Mouse (Mus musculus): ENCODE data around the gene Shld1. TPM values are rescaled to one million over a fixed set of nuclear protein-coding genes. Genes with fewer than 3 reads are reported as not detected.

Gene Shld1
- polyA plus RNA-seq, 1 experiment from 2014 or later, result 24.0 TPM

GRCm38 (mm10) chr2:132714946-132715345 lies 28.2 kb downstream of the Shld1 start:
- H3K36me3 ChIP-seq (ENCODE audit: control insufficient read depth, insufficient read depth, low read length), result no peaks in the 10 kb centered on the region
- no peak overlapping the region for H3K27ac ChIP-seq (ENCODE audit: low read depth, low read length)
- H3K4me1 ChIP-seq (ENCODE audit: control insufficient read depth, insufficient read depth, low read length), result no peaks in the 10 kb centered on the region
- no peak overlapping the region for H3K4me2 ChIP-seq (ENCODE audit: low read depth)
- ATAC-seq (ENCODE audit: insufficient read depth, low FRiP score, low TSS enrichment) (no peak), DNase-seq (ENCODE audit: low spot score) (no peak)
- H3K9ac ChIP-seq (ENCODE audit: low read length), result no peak overlapping the region
- H3K4me3 ChIP-seq (ENCODE audit: low read depth, low read length), result no peak overlapping the region
- no peaks in the 10 kb centered on the region for H3K9me3 ChIP-seq (ENCODE audit: control insufficient read depth, low read length)
- 89% methylated on average over 3 of the region's 3 CpGs for WGBS
- no peaks in the 10 kb centered on the region for H3K27me3 ChIP-seq (ENCODE audit: control insufficient read depth, insufficient read depth, low read length)

- no peaks in the 10 kb centered on the region for H3K27me3 ChIP-seq (ENCODE audit: control insufficient read depth, insufficient read depth, low read length)
- H3K4me3 ChIP-seq (ENCODE audit: low read depth, low read length), result no peak overlapping the region
- H3K9ac ChIP-seq (ENCODE audit: low read length), result no peak overlapping the region
- 60% methylated on average over 12 of the region's 12 CpGs for WGBS
- no peaks in the 10 kb centered on the region for H3K9me3 ChIP-seq (ENCODE audit: control insufficient read depth, low read length)
- no peaks in the 10 kb centered on the region for H3K36me3 ChIP-seq (ENCODE audit: control insufficient read depth, insufficient read depth, low read length)
- no peak for ATAC-seq (ENCODE audit: insufficient read depth, low FRiP score, low TSS enrichment)
- H3K27ac ChIP-seq (ENCODE audit: low read depth, low read length), result no peak overlapping the region
- H3K4me1 ChIP-seq (ENCODE audit: control insufficient read depth, insufficient read depth, low read length), result no peaks in the 10 kb centered on the region
- no peak for DNase-seq (ENCODE audit: low spot score)
- H3K4me2 ChIP-seq (ENCODE audit: low read depth), result no peak overlapping the region
These were observed 28.8 kb downstream of the Shld1 start for GRCm38 (mm10) chr2:132715421-132716070.

GRCm38 (mm10) chr2:132716154-132716553 lies 29.4 kb downstream of the Shld1 start:
- ATAC-seq (ENCODE audit: insufficient read depth, low FRiP score, low TSS enrichment) (no peak), DNase-seq (ENCODE audit: low spot score) (peak; percentile 59)
- H3K36me3 ChIP-seq (ENCODE audit: control insufficient read depth, insufficient read depth, low read length), result no peaks in the 10 kb centered on the region
- H3K27me3 ChIP-seq (ENCODE audit: control insufficient read depth, insufficient read depth, low read length), result no peaks in the 10 kb centered on the region
- no peak overlapping the region for H3K4me3 ChIP-seq (ENCODE audit: low read depth, low read length)
- H3K4me2 ChIP-seq (ENCODE audit: low read depth), result no peak overlapping the region
- WGBS, result 37% methylated on average over 5 of the region's 5 CpGs
- no peaks in the 10 kb centered on the region for H3K4me1 ChIP-seq (ENCODE audit: control insufficient read depth, insufficient read depth, low read length)
- no peak overlapping the region for H3K27ac ChIP-seq (ENCODE audit: low read depth, low read length)
- H3K9ac ChIP-seq (ENCODE audit: low read length), result no peak overlapping the region
- no peaks in the 10 kb centered on the region for H3K9me3 ChIP-seq (ENCODE audit: control insufficient read depth, low read length)

- no peaks in the 10 kb centered on the region for H3K36me3 ChIP-seq (ENCODE audit: control insufficient read depth, insufficient read depth, low read length)
- no peaks in the 10 kb centered on the region for H3K4me1 ChIP-seq (ENCODE audit: control insufficient read depth, insufficient read depth, low read length)
- ATAC-seq (ENCODE audit: insufficient read depth, low FRiP score, low TSS enrichment) (no peak), DNase-seq (ENCODE audit: low spot score) (no peak)
- H3K9ac ChIP-seq (ENCODE audit: low read length), result no peak overlapping the region
- H3K9me3 ChIP-seq (ENCODE audit: control insufficient read depth, low read length), result no peaks in the 10 kb centered on the region
- no peaks in the 10 kb centered on the region for H3K27me3 ChIP-seq (ENCODE audit: control insufficient read depth, insufficient read depth, low read length)
- no peak overlapping the region for H3K27ac ChIP-seq (ENCODE audit: low read depth, low read length)
- H3K4me2 ChIP-seq (ENCODE audit: low read depth), result no peak overlapping the region
- no peak overlapping the region for H3K4me3 ChIP-seq (ENCODE audit: low read depth, low read length)
- 93% methylated on average over 9 of the region's 9 CpGs for WGBS
These were observed 30.3 kb downstream of the Shld1 start for GRCm38 (mm10) chr2:132716901-132717536.

GRCm38 (mm10) chr2:132717537-132717912 lies 30.8 kb downstream of the Shld1 start:
- H3K27ac ChIP-seq (ENCODE audit: low read depth, low read length), result no peak overlapping the region
- H3K9me3 ChIP-seq (ENCODE audit: control insufficient read depth, low read length), result no peaks in the 10 kb centered on the region
- H3K4me3 ChIP-seq (ENCODE audit: low read depth, low read length), result no peak overlapping the region
- H3K36me3 ChIP-seq (ENCODE audit: control insufficient read depth, insufficient read depth, low read length), result no peaks in the 10 kb centered on the region
- no peak for DNase-seq (ENCODE audit: low spot score)
- no peak overlapping the region for H3K4me2 ChIP-seq (ENCODE audit: low read depth)
- H3K4me1 ChIP-seq (ENCODE audit: control insufficient read depth, insufficient read depth, low read length), result no peaks in the 10 kb centered on the region
- no peaks in the 10 kb centered on the region for H3K27me3 ChIP-seq (ENCODE audit: control insufficient read depth, insufficient read depth, low read length)
- H3K9ac ChIP-seq (ENCODE audit: low read length), result no peak overlapping the region
- no peak for ATAC-seq (ENCODE audit: insufficient read depth, low FRiP score, low TSS enrichment)
- WGBS, result 93% methylated on average over 5 of the region's 5 CpGs

GRCm38 (mm10) chr2:132720921-132721566 lies 34.3 kb downstream of the Shld1 start:
- WGBS, result 80% methylated on average over 9 of the region's 9 CpGs
- Histone ChIP-seq H3K4me3 (ENCODE audit: low read depth, low read length) (no peak overlapping the region), H3K36me3 (ENCODE audit: control insufficient read depth, insufficient read depth, low read length) (no peaks in the 10 kb centered on the region), H3K27ac (ENCODE audit: low read depth, low read length) (no peak overlapping the region), H3K4me1 (ENCODE audit: control insufficient read depth, insufficient read depth, low read length) (no peaks in the 10 kb centered on the region), H3K9me3 (ENCODE audit: control insufficient read depth, low read length) (no peaks in the 10 kb centered on the region), H3K4me2 (ENCODE audit: low read depth) (no peak overlapping the region), H3K9ac (ENCODE audit: low read length) (no peak overlapping the region), H3K27me3 (ENCODE audit: control insufficient read depth, insufficient read depth, low read length) (no peaks in the 10 kb centered on the region)
- ATAC-seq (ENCODE audit: insufficient read depth, low FRiP score, low TSS enrichment), result no peak
- no peak for DNase-seq (ENCODE audit: low spot score)

- H3K4me2 ChIP-seq (ENCODE audit: low read depth), result no peak overlapping the region
- ATAC-seq (ENCODE audit: insufficient read depth, low FRiP score, low TSS enrichment), result no peak
- H3K27me3 ChIP-seq (ENCODE audit: control insufficient read depth, insufficient read depth, low read length), result no peaks in the 10 kb centered on the region
- DNase-seq (ENCODE audit: low spot score), result no peak
- no peak overlapping the region for H3K27ac ChIP-seq (ENCODE audit: low read depth, low read length)
- no peaks in the 10 kb centered on the region for H3K36me3 ChIP-seq (ENCODE audit: control insufficient read depth, insufficient read depth, low read length)
- no peaks in the 10 kb centered on the region for H3K4me1 ChIP-seq (ENCODE audit: control insufficient read depth, insufficient read depth, low read length)
- 89% methylated on average over 2 of the region's 2 CpGs for WGBS
- H3K9me3 ChIP-seq (ENCODE audit: control insufficient read depth, low read length), result no peaks in the 10 kb centered on the region
- H3K9ac ChIP-seq (ENCODE audit: low read length), result no peak overlapping the region
- H3K4me3 ChIP-seq (ENCODE audit: low read depth, low read length), result no peak overlapping the region
These were observed 35.1 kb downstream of the Shld1 start for GRCm38 (mm10) chr2:132721844-132722243.

- 64% methylated on average over 5 of the region's 5 CpGs for WGBS
These were observed 37.3 kb downstream of the Shld1 start for GRCm38 (mm10) chr2:132723958-132724431.

GRCm38 (mm10) chr2:132724561-132724960 lies 37.8 kb downstream of the Shld1 start:
- 93% methylated on average over 7 of the region's 7 CpGs for WGBS
- no peak overlapping the region for H3K4me3 ChIP-seq (ENCODE audit: low read depth, low read length)
- DNase-seq (ENCODE audit: low spot score), result no peak
- H3K9me3 ChIP-seq (ENCODE audit: control insufficient read depth, low read length), result no peaks in the 10 kb centered on the region
- no peaks in the 10 kb centered on the region for H3K4me1 ChIP-seq (ENCODE audit: control insufficient read depth, insufficient read depth, low read length)
- no peak overlapping the region for H3K27ac ChIP-seq (ENCODE audit: low read depth, low read length)
- no peaks in the 10 kb centered on the region for H3K36me3 ChIP-seq (ENCODE audit: control insufficient read depth, insufficient read depth, low read length)
- H3K27me3 ChIP-seq (ENCODE audit: control insufficient read depth, insufficient read depth, low read length), result no peaks in the 10 kb centered on the region
- ATAC-seq (ENCODE audit: insufficient read depth, low FRiP score, low TSS enrichment), result no peak
- no peak overlapping the region for H3K9ac ChIP-seq (ENCODE audit: low read length)
- H3K4me2 ChIP-seq (ENCODE audit: low read depth), result no peak overlapping the region

More at GRCm38 (mm10) chr2:132723958-132724431, 37.3 kb downstream of the Shld1 start:
- DNase-seq (ENCODE audit: low spot score), result no peak
- no peak overlapping the region for H3K4me3 ChIP-seq (ENCODE audit: low read depth, low read length)
- H3K4me1 ChIP-seq (ENCODE audit: control insufficient read depth, insufficient read depth, low read length), result no peaks in the 10 kb centered on the region
- H3K36me3 ChIP-seq (ENCODE audit: control insufficient read depth, insufficient read depth, low read length), result no peaks in the 10 kb centered on the region
- no peak overlapping the region for H3K27ac ChIP-seq (ENCODE audit: low read depth, low read length)
- H3K9ac ChIP-seq (ENCODE audit: low read length), result no peak overlapping the region
- no peak overlapping the region for H3K4me2 ChIP-seq (ENCODE audit: low read depth)
- no peaks in the 10 kb centered on the region for H3K27me3 ChIP-seq (ENCODE audit: control insufficient read depth, insufficient read depth, low read length)
- H3K9me3 ChIP-seq (ENCODE audit: control insufficient read depth, low read length), result no peaks in the 10 kb centered on the region
- ATAC-seq (ENCODE audit: insufficient read depth, low FRiP score, low TSS enrichment), result peak; percentile 51; the same call in 1 of the 2 replicates
